Mouse (Mus musculus) midbrain, embryonic 12.5 days (tissue): ENCODE measurements around the gene Mical2. TPM values are rescaled to one million over a fixed set of nuclear protein-coding genes. Genes with fewer than 3 reads are reported as not detected.

ENCODE experiments used
- ATAC-seq: fragments of 200-750 bp; cut with Nextera tagmentation; 2 replicates; pipeline ENCODE4 v1.8.0; 2017; ENCODE audit warnings: low read depth, moderate TSS enrichment, moderate library complexity; ENCODE audit not compliant: low FRiP score
- H3K27ac ChIP-seq: fragments of 300-500 bp; sonication (generic); replicated peaks from 2 replicates; pipeline ENCODE4 v1.5.1; 2016; ENCODE audit warnings: mild to moderate bottlenecking
- H3K27me3 ChIP-seq: fragments of 300-500 bp; sonication (generic); 2 replicates; pipeline ENCODE4 v1.6.1; 2016; ENCODE audit warnings: mild to moderate bottlenecking
- H3K36me3 ChIP-seq: fragments of 300-500 bp; sonication (generic); 2 replicates; pipeline ENCODE4 v1.6.1; 2016
- H3K4me1 ChIP-seq: fragments of 300-500 bp; sonication (generic); 2 replicates; pipeline ENCODE4 v1.6.1; 2016
- H3K4me2 ChIP-seq: fragments of 300-500 bp; sonication (generic); replicated peaks from 2 replicates; pipeline ENCODE4 v1.6.1; 2016; ENCODE audit warnings: mild to moderate bottlenecking, moderate library complexity
- H3K4me3 ChIP-seq: fragments of 300-500 bp; sonication (generic); 2 replicates; pipeline ENCODE4 v1.5.1; 2016; ENCODE audit warnings: mild to moderate bottlenecking
- H3K9ac ChIP-seq: fragments of 300-500 bp; sonication (generic); replicated peaks from 2 replicates; pipeline ENCODE4 v1.6.1; 2016; ENCODE audit warnings: mild to moderate bottlenecking, moderate library complexity
- H3K9me3 ChIP-seq: fragments of 300-500 bp; sonication (generic); 2 replicates; pipeline ENCODE4 v1.6.1; 2016; ENCODE audit warnings: mild to moderate bottlenecking
- WGBS: fragments of 180-500 bp; shearing (Covaris S2); methylation state at CpG from one replicate; pipeline ENCODE4 v1.1.7; 2016; 5-methylcytosine and 5-hydroxymethylcytosine counted together
- polyA plus RNA-seq: library from polyadenylated mRNA; unstranded; fragments of >200 nt; fragmentation: Nextera tagmentation; extraction: Ambion mirVana; gene quantifications from 2 replicates; pipeline ENCODE4 v1.2.1, GENCODE M21; 2016

The Mical2 gene
- polyA plus RNA-seq, 1 experiment from 2014 or later: 2.2 TPM

- Histone ChIP-seq H3K27me3 (peaks cover 17% of the 10 kb centered on the region), H3K4me2 (peak overlapping the region; percentile 84), H3K9ac (peak overlapping the region; percentile 81), H3K4me1 (peaks cover 18% of the 10 kb centered on the region), H3K4me3 (peak overlapping the region; percentile 62), H3K36me3 (no peaks in the 10 kb centered on the region), H3K27ac (peak overlapping the region; percentile 81), H3K9me3 (no peaks in the 10 kb centered on the region)
- under 1% methylated on average over 22 of the region's 22 CpGs for WGBS
- ATAC-seq: peak; percentile 94
Measured at GRCm38 (mm10) chr7:112428158-112428535, 202.5 kb downstream of the Mical2 start.

- WGBS: 90% methylated on average over 3 of the region's 3 CpGs
- peaks cover 7% of the 10 kb centered on the region; the same call in 1 of the 2 replicates for H3K9me3 ChIP-seq
- no peak for ATAC-seq
Measured at GRCm38 (mm10) chr7:112439846-112440245, 214.2 kb downstream of the Mical2 start.

DNA sequence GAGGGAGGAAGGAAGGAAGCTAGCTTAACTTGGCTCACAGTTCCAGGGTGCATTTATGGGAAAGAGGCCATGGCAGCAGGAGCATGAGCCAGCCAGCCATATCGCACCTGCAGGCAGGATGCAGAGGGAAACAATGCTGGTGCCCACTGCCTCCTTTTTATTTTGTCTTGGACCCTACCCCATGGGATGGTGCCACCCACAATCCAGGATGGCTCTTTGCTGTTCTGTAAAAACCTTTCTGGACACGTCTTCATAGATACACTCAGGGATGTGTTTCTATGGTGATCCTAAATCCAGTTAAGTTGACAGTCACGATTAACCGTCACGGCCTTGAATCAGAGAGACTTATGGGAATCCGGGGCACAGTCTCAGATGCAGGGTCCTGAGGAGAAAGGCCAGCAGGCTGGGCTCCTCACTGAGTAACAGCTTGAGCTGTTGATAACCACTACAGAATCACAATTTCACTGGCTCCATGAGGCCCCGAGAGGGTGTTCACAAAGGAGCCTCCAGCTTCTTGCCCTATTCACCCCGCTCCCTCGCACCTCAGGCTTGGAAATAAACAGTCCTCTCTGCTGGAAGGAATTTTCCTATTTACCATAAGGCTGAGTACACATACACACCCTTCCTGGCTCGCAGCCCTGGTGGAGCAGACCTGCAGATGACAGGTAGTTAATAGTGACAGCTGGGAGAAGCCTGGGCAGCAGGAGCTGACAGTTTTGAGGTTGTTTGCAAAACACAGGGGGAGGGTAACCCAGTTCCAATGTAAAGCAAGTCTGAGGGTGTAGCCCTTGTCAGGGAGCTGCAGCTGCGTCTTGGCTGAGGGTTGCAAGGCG is 218.7 kb downstream of the Mical2 start:
- Histone ChIP-seq H3K27me3 (no peaks in the 10 kb centered on the region), H3K36me3 (no peaks in the 10 kb centered on the region), H3K9me3 (no peaks in the 10 kb centered on the region), H3K4me2 (peak overlapping the region; percentile 35), H3K27ac (peak overlapping the region; percentile 78), H3K9ac (peak overlapping the region; percentile 24; the same call in 1 of the 2 replicates), H3K4me1 (peaks cover 36% of the 10 kb centered on the region), H3K4me3 (no peak overlapping the region)
- ATAC-seq: peak; percentile 81
- 17% methylated on average over 12 of the region's 12 CpGs for WGBS

More at GRCm38 (mm10) chr7:112439846-112440245, 214.2 kb downstream of the Mical2 start:
- Histone ChIP-seq H3K4me3 (no peak overlapping the region), H3K27ac (no peak overlapping the region), H3K4me1 (peaks cover 29% of the 10 kb centered on the region), H3K4me2 (no peak overlapping the region), H3K36me3 (peaks cover 4% of the 10 kb centered on the region; the same call in 1 of the 2 replicates), H3K27me3 (no peaks in the 10 kb centered on the region), H3K9ac (no peak overlapping the region)

GRCm38 (mm10) chr7:112444985-112445367 is 219.3 kb downstream of the Mical2 start:
- no peak overlapping the region for H3K4me3 ChIP-seq
- peaks cover 36% of the 10 kb centered on the region for H3K4me1 ChIP-seq
- peak overlapping the region; percentile 78 for H3K27ac ChIP-seq
- peak overlapping the region; percentile 35 for H3K4me2 ChIP-seq
- no peaks in the 10 kb centered on the region for H3K36me3 ChIP-seq
- H3K9ac ChIP-seq: no peak overlapping the region
- ATAC-seq: no peak; the same call in 1 of the 2 replicates
- H3K9me3 ChIP-seq: no peaks in the 10 kb centered on the region
- no peaks in the 10 kb centered on the region for H3K27me3 ChIP-seq
- 28% methylated on average over 9 of the region's 9 CpGs for WGBS

DNA sequence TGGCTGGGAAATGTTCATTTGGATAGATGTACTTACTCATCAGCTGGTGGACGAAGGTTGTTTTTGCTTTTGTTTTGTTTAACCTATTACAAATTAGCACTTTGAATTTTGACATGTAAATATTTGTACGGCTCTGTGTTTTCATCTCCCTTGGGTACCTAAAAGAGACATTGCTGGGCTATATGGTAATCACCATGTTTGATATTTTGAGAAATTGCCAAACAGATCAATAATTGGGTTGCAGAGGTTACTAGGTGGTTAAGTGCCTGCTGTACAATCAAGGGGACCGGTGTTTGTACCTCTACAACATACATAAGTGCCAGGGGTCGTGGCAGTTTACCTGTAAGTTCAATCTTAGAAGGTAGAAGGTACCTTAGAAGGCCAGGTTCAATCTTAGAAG is 220.8 kb downstream of the Mical2 start:
- Histone ChIP-seq H3K27ac (no peak overlapping the region), H3K9me3 (no peaks in the 10 kb centered on the region), H3K4me1 (peaks cover 30% of the 10 kb centered on the region), H3K27me3 (no peaks in the 10 kb centered on the region), H3K36me3 (no peaks in the 10 kb centered on the region), H3K4me2 (no peak overlapping the region), H3K4me3 (no peak overlapping the region), H3K9ac (no peak overlapping the region)
- WGBS: 83% methylated on average over 4 of the region's 4 CpGs
- no peak for ATAC-seq

DNA sequence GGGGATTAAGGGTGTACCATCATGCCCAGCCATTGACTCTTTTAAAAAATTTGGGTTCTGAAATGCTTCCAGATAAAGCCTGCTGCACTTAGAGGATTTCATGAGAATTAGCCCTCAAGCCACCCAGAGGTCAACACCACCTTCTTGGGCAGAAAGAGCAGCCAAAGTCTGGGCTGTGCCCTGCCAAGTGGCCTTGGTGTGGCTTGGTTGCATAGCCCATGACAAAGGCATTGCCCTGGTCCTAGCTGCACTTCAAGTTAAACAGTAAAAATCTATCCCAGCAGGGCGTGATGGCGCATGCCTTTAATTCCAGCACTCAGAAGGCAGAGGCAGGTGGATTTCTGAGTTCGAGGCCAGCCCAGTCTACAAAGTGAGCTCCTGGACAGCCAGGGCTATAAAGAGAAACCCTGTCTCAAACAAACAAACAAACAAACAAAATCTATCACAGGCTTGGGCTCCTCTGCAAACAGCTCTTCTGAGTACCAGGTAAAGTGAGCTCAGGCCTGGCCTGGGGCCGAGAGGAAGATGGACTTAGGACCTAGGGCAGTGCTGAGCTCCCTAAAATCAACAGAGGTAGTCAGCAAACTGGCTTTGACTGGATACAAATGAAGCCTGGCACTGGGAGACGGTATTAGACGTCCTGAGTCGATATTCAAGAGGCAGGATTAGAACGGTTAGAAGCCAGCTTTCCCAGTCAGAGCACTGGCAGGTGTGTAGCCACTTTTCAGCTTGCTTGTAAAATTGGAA is 224.5 kb downstream of the Mical2 start:
- Histone ChIP-seq H3K4me1 (peaks cover 16% of the 10 kb centered on the region), H3K4me2 (no peak overlapping the region), H3K36me3 (no peaks in the 10 kb centered on the region), H3K9me3 (no peaks in the 10 kb centered on the region), H3K9ac (no peak overlapping the region), H3K27me3 (0 out of 2 replicates have a peak, but pooled peaks cover 4% of the 10 kb centered on the region), H3K27ac (no peak overlapping the region), H3K4me3 (no peak overlapping the region)
- no peak for ATAC-seq
- WGBS: 89% methylated on average over 8 of the region's 8 CpGs

DNA sequence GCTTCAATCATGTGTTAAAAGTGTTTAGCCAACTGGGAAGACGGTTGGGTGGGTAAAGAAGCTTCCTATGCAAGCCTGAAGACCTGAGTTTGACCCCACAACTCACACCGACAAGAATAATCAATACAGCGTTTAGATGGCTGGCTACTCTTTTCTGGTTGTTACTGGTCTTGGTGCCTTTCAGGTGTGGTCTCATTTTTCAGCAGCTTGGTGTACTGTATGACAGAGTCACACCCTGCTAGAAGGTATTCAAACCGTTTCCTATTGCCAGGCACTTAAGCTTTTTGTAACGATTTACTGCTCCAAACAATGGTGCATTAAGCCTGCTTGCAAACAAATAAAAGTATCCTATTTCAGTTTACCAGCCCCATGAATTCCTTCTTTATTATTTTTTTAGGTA is 226.8 kb downstream of the Mical2 start:
- Histone ChIP-seq H3K27ac (no peak overlapping the region), H3K9me3 (no peaks in the 10 kb centered on the region), H3K27me3 (0 out of 2 replicates have a peak, but pooled peaks cover 4% of the 10 kb centered on the region), H3K4me1 (peaks cover 12% of the 10 kb centered on the region), H3K9ac (no peak overlapping the region), H3K36me3 (no peaks in the 10 kb centered on the region), H3K4me2 (no peak overlapping the region), H3K4me3 (no peak overlapping the region)
- 67% methylated on average over 5 of the region's 5 CpGs for WGBS
- ATAC-seq: no peak

DNA sequence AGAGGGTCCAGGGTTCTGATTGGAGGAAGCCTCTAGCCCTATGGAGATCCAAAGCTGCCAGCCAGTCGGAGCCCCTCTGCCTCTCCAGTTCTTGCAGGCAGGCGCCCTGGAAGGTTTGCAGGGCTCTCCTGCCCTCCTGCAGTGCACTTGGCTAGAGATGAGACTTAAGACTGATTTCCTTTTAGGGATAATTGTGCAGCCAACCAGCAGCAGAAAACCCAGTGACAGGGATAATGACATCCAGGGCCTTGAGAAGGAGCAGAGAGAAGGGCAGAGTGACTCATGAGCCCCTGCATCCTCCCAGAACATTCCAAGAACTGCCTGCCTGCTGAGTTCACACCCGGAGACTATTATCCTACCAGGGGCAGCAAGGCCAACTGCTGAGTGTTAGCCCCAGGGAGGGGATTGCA is 228.2 kb downstream of the Mical2 start:
- H3K4me3 ChIP-seq: no peak overlapping the region
- no peak overlapping the region for H3K27ac ChIP-seq
- 0 out of 2 replicates have a peak, but pooled peaks cover 4% of the 10 kb centered on the region for H3K27me3 ChIP-seq
- no peaks in the 10 kb centered on the region for H3K9me3 ChIP-seq
- peaks cover 12% of the 10 kb centered on the region for H3K4me1 ChIP-seq
- no peak overlapping the region for H3K9ac ChIP-seq
- no peak overlapping the region for H3K4me2 ChIP-seq
- ATAC-seq: no peak
- H3K36me3 ChIP-seq: no peaks in the 10 kb centered on the region
- WGBS: 14% methylated on average over 3 of the region's 3 CpGs

DNA sequence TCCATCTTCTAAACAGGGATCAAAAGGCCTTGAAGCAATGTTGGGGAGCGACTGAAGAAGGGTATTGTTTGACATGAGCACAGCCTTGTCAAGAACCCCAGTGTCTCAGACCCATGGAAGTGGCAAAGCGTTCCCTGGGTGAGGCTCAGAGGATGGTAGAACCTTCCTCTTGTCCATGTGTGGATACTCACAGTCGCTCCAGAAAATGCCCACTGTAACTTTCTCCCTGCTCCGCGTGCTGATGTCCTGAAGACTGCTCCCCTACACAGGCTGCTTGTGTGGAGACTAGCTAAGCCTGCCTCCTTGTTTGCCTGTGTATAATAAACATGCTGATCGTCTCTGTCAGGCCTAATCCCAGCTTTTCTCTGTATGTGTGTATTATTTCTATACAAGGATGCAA is 228.7 kb downstream of the Mical2 start:
- Histone ChIP-seq H3K9me3 (no peaks in the 10 kb centered on the region), H3K4me3 (no peak overlapping the region), H3K27ac (no peak overlapping the region), H3K4me1 (peaks cover 12% of the 10 kb centered on the region), H3K27me3 (0 out of 2 replicates have a peak, but pooled peaks cover 4% of the 10 kb centered on the region), H3K4me2 (no peak overlapping the region), H3K36me3 (no peaks in the 10 kb centered on the region), H3K9ac (no peak overlapping the region)
- ATAC-seq: no peak
- WGBS: 54% methylated on average over 6 of the region's 6 CpGs

- ATAC-seq: no peak
- Histone ChIP-seq H3K4me2 (no peak overlapping the region), H3K27ac (no peak overlapping the region), H3K27me3 (0 out of 2 replicates have a peak, but pooled peaks cover 4% of the 10 kb centered on the region), H3K36me3 (no peaks in the 10 kb centered on the region), H3K4me1 (peaks cover 12% of the 10 kb centered on the region), H3K4me3 (no peak overlapping the region), H3K9ac (no peak overlapping the region), H3K9me3 (no peaks in the 10 kb centered on the region)
- WGBS: 97% methylated on average over 2 of the region's 2 CpGs
Measured at GRCm38 (mm10) chr7:112454951-112455350, 229.3 kb downstream of the Mical2 start.

DNA sequence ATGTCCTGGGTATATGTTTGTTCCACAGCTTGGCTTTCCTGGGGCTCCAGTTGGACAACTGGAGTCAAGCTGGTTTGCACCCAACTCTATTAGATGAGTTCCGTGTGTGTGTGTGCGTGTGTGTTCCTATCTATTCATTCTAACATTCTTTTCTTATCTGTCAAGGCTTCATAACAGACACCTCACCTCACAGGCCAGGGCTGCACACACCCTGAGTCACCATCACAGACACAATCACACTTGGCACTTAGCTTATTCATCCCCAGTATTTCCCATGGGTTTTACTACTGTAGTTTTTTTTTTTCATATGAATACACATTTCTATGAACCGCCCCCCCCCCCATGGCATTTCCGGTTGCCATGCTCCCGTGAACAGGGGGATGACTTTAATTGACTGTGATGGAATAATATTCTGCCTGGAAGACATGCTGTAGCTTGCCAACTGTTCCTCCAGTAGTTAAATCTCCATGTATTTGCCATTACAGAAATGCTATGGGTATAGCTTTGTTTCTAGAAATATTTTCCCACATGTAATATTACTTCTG is 230.0 kb downstream of the Mical2 start:
- no peaks in the 10 kb centered on the region for H3K9me3 ChIP-seq
- H3K4me2 ChIP-seq: no peak overlapping the region
- peaks cover 12% of the 10 kb centered on the region for H3K4me1 ChIP-seq
- ATAC-seq: no peak
- 90% methylated on average over 5 of the region's 5 CpGs for WGBS
- H3K9ac ChIP-seq: no peak overlapping the region
- H3K4me3 ChIP-seq: no peak overlapping the region
- H3K27me3 ChIP-seq: 0 out of 2 replicates have a peak, but pooled peaks cover 4% of the 10 kb centered on the region
- no peak overlapping the region for H3K27ac ChIP-seq
- H3K36me3 ChIP-seq: no peaks in the 10 kb centered on the region

DNA sequence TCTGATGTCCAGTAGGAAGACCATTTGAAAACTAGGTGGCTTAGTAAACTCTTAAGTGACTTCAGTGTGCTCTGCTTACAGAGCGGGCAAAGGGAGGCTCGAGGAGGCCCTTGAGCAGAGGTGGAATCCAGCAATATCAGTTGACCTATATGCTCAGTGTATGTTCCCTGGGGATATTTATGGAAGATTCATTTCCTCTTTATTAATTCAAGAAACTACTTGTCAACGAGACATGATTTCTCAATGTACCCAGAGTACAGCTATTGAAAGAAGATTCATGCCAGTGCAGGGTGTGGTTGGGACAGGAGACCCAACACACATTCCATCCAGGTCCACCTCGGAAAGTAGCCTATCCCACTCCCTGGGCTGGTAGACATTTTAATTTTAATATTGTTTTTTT is 231.7 kb downstream of the Mical2 start:
- H3K27me3 ChIP-seq: peaks cover 4% of the 10 kb centered on the region
- no peak overlapping the region for H3K27ac ChIP-seq
- H3K4me2 ChIP-seq: no peak overlapping the region
- 93% methylated on average over 4 of the region's 4 CpGs for WGBS
- H3K36me3 ChIP-seq: no peaks in the 10 kb centered on the region
- no peak overlapping the region for H3K4me3 ChIP-seq
- H3K4me1 ChIP-seq: peaks cover 12% of the 10 kb centered on the region
- ATAC-seq: no peak
- no peaks in the 10 kb centered on the region for H3K9me3 ChIP-seq
- no peak overlapping the region for H3K9ac ChIP-seq
